Mouse (Mus musculus): ENCODE results near the gene Agbl2.

- TF ChIP-seq GATA1 (IDR thresholded peaks at IDR 0.05; ENCODE audit: borderline replicate concordance, low read length) (no peak), FLI1 (IDR thresholded peaks at IDR 0.05; ENCODE audit: low read length) (no peak)
These were observed 43.1 kb downstream of the Agbl2 start for GRCm38 (mm10) chr2:90825515-90826172.

All from megakaryocyte, embryonic 14.5 days (primary cell).